Mouse (Mus musculus) G1E (cell line): ENCODE results near the gene Gtf2a1.

Experiments
- CTCF ChIP-seq: IDR thresholded peaks from 2 replicates; pipeline ENCODE4 v1.5.1; 2012; ENCODE audit warnings: low read depth, low read length, inconsistent platforms, mixed read lengths
- GATA2 ChIP-seq: IDR thresholded peaks from 2 replicates; pipeline ENCODE4 v1.6.1; 2012; ENCODE audit warnings: low read depth, low read length, inconsistent platforms, borderline replicate concordance

GRCm38 (mm10) chr12:91591191-91591590 lies 904 bp upstream of the Gtf2a1 start:
- no peak for TF ChIP-seq CTCF
- no peak for TF ChIP-seq GATA2
